Mouse (Mus musculus) adrenal gland (tissue): ENCODE data around the gene Ganab.
"Not testable (repeated sequence)": the region's sequence is repeated elsewhere in the genome, so short reads cannot be mapped to it uniquely, and the experiment has no call there.

Source experiments
- intact Hi-C: fragments of 180-260 bp; cut with DNase I; formaldehyde crosslinking; loops from one replicate; pipeline ENCODE4 v1.15.1; 2025
- long read RNA-seq, 2 experiments: library from polyadenylated mRNA; unstranded; transcript quantifications; one replicate each; pipeline ENCODE4 v2.0.0; 2020; ENCODE audit warnings: borderline replicate concordance in 1 of 2; ENCODE audit not compliant: insufficient replicate concordance in 1 of 2

Ganab gene
- long read RNA-seq, experiment 1, transcript Ganab-202 (24 exons, 3,788 nt), result major isoform, 6 of 21 reads
- long read RNA-seq, experiment 1, partial matches to known transcripts, result 7 of 21 reads
- long read RNA-seq, experiment 1, other reads (novel, unspliced or antisense), result 5 of 21 reads
- long read RNA-seq, experiment 2, transcript Ganab-202 (24 exons, 3,788 nt), result major isoform, 6 of 26 reads
- long read RNA-seq, experiment 2, partial matches to known transcripts, result 18 of 26 reads
- long read RNA-seq, experiment 2, other reads (novel, unspliced or antisense), result 2 of 26 reads

- intact Hi-C loops, result loop anchor here (5.0 kb wide), 1 partner anchor 39 kb away; no protein-coding TSS in a partner anchor
Measured at GRCm38 (mm10) chr19:8897865-8898495, at the start of gene Ganab. Ganab (plus strand) TSS chr19:8898071.

- intact Hi-C loops, result no loop called here
Measured at GRCm38 (mm10) chr19:8848356-8848755, 49.5 kb upstream of the Ganab start.

DNA sequence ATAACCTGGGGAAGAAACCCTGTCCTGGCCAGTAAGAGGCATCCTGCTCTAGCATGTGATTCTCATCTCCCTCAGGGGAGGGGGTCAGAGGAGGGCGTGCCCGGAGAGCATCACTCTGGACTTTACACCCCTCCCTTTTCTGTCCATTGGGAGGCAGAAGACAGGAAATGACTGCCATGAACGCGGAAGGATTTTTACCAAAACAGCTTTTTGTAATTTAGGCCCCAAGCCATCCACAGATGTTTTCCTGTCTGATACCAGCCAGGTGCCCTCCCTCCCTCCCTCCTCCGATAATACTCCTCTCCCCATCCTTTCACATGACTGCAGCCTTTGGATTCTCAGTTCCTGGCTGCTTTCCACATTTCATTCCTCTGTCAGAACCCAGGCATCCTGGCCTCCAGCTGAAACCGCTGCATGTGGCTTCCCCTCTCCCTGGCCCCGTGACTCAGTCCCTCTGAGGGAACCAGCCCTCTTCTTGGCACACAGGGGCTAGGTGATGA, 47.4 kb upstream of the Ganab start, which contains the start of gene Lrrn4cl:
Lrrn4cl (plus strand) TSS at position 367 of the 500 bp plus-strand sequence.
- intact Hi-C loops, result no loop called here

- intact Hi-C loops, result no loop called here
Measured at GRCm38 (mm10) chr19:8851639-8852038, 46.2 kb upstream of the Ganab start.

GRCm38 (mm10) chr19:8852236-8852928, 45.5 kb upstream of the Ganab start:
- intact Hi-C loops, result no loop called here

DNA sequence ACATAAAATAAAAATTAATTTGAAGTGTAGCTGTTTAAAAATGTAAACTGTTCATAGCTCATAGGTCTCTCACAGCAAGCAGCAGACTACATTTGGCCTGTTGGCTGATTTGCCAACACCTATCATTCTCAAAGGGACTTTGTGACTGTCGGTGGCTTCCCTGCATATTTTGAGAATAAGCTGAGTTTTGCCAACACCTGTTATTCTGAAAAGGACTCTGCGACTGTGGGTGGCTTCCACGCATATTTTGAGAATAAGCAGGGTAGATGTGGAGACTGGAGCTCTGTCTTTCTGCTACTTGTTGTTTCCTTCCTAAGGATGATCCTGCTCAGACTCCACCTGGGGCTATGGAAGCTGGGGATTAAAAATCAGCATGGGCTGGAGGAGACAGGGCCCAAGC, 44.8 kb upstream of the Ganab start:
- intact Hi-C loops, result no loop called here

GRCm38 (mm10) chr19:8857689-8858088, 40.2 kb upstream of the Ganab start:
- intact Hi-C loops, result loop anchor here (5.0 kb wide), 2 partner anchors 225 to 250 kb away; no protein-coding TSS in a partner anchor

DNA sequence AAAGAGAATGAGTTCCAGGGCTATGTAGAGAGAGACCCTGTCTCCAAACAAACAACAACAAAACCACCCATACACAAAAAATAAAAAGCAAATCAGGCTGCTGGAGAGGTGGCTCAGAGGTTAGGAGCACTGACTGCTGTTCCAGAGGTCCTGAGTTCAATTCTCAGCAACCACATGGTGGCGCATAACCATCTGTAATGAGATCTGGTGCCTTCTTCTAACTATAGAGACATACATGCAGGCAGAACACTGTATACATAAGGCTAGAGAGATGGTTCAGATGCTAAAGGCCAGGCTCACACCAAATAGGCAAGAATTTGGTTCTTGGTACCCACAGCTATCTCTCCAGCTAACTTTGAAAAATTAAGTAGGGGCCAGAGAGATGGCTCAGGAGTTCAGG, 38.9 kb upstream of the Ganab start:
- intact Hi-C loops, result loop anchor here (5.0 kb wide), 2 partner anchors 223 to 248 kb away; no protein-coding TSS in a partner anchor

- intact Hi-C loops, result loop anchor here (5.0 kb wide), 1 partner anchor 43 kb away; no protein-coding TSS in a partner anchor
Measured at GRCm38 (mm10) chr19:8864265-8864664, 33.6 kb upstream of the Ganab start.

DNA sequence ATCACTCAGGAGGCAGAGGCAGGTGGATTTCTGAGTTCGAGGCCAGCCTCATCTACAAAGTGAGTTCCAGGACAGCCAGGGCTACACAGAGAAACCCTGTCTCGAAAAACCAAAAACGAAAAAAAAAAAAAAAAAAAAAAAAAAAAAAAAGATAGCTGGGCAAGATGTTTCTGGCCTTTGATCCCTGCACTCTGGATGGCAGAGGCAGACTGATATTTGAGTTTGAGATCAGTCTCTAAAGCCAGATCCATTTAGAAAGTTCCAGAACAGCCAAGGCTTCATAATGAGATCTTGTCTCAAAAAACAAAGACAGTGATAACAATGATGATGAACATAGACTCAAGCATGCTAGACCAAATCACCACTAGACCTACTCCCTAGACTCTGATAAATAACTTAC, 27.5 kb upstream of the Ganab start:
- intact Hi-C loops, result not testable (repeated sequence)

DNA sequence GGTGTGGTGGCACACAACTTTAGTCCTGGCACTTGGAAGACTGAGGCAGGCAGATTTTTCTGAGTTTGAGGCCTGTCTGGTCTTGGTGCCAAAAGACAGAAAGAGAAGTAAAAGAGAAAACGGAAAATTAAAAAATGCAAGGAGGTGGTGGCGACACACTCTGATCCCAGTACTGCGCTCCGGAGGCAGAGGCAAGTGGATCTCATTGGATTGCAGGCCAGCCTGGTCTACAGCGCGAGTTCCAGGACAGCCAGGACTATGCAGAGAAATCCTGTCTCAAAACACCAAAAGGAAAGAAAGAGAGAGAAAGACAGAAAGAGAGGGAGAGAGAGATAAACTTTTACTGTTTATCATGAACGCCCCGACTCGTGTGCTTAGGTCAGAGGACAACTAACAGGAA, 27.0 kb upstream of the Ganab start:
- intact Hi-C loops, result no loop called here

DNA sequence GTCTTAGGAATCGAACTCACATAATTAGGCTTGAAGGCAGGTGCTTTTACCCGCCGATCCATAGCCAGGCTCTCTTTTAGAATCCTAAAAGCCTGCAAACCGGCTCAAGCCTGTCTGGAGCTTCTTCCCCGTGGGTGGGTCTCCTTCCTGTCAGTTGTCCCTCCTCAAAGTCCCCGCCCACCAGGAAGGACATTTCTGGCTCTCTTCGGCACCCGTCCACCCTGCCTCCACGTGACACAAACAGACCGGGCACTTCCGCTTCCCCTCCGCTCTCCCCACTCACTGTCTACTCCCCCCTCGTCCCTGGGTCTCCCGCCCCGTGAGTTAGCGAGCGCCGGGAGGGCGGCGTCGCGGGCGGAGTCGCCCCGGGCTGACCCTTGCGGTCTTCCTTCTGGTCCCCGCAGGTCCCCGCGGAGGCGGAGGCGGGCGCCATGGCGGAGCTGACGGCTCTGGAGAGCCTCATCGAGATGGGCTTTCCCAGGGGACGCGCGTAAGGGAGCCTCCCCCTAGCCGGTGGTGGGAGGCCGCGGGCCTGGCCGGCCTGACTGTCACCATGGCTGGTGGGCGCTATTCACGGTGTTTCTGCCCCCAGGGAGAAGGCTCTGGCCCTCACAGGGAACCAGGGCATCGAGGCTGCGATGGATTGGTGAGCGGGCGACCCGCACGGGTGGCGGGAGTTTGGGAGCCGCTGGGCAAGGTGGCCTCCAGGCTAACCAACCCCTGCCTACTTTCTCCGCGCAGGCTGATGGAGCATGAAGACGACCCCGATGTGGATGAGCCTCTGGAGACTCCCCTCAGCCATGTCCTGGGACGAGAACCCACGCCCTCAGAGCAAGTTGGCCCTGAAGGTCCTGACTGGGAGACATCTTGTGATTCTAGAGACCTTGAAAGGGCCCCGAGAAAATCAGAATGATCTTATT, 26.3 kb upstream of the Ganab start, which contains the start of gene Ubxn1:
Ubxn1 (plus strand) TSS at position 230 of the 920 bp plus-strand sequence.
- intact Hi-C loops, result no loop called here

GRCm38 (mm10) chr19:8872266-8872840, 25.5 kb upstream of the Ganab start:
- intact Hi-C loops, result no loop called here

DNA sequence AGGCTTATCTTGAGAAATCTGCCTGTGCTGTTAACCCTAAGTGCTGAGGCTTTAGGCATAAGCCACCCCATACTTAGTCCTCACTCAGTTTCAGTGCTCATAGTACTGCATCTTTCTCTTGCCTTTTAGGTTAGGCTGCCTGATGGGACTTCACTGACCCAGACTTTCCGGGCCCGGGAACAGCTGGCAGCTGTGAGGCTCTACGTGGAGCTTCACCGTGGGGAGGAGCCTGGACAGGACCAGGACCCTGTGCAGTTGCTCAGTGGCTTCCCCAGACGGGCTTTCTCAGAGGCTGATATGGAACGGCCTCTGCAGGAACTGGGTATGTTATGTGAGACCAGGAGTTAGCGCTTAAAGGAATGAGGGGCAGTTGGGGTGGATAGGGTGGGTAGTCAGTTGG, 22.8 kb upstream of the Ganab start:
- intact Hi-C loops, result no loop called here

DNA sequence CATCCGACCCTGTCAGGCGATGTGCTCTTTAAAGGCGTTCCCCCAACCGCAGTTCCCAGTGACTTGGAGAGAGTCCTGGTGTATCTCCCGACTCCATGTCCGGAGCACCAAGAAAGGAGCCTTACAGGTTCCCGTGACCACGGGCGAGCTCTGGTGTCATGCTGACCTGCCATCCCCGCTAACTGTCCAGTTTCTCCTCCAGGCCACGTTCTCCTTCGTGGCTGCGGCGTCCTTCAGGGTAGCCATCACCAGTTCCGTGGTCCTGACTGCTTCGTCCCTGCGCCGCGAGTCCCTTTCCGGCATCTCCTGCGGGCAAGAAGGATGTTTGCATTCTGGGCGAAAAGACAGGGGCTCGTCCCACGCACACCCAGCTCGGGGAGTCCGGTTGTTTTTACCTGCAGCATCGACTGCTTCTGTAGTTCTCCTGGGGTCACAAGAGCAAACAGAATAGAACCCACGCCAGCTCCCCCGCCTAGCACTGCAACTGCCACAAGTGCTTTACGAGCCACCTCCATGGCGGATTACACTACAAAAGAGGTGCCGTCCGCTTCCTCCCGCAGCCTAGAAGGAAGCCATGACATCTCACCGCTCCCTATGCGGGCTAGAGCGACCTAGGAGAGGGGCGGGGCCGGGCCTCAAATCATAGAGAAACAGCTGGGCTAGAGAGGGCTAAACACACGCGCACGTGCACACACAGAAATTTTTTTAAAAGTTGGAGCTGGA, 17.4 kb upstream of the Ganab start, which contains the start of gene Uqcc3:
Uqcc3 (minus strand) TSS at position 613 of the 723 bp plus-strand sequence.
- intact Hi-C loops, result no loop called here

GRCm38 (mm10) chr19:8881034-8881392, 16.9 kb upstream of the Ganab start:
- intact Hi-C loops, result no loop called here

- intact Hi-C loops, result no loop called here
Measured at GRCm38 (mm10) chr19:8883616-8884015, 14.3 kb upstream of the Ganab start, which contains the start of the genes Lbhd1 and Gm49403. Lbhd1 (plus strand) TSS chr19:8883732. Gm49403 (plus strand) TSS chr19:8883930.

DNA sequence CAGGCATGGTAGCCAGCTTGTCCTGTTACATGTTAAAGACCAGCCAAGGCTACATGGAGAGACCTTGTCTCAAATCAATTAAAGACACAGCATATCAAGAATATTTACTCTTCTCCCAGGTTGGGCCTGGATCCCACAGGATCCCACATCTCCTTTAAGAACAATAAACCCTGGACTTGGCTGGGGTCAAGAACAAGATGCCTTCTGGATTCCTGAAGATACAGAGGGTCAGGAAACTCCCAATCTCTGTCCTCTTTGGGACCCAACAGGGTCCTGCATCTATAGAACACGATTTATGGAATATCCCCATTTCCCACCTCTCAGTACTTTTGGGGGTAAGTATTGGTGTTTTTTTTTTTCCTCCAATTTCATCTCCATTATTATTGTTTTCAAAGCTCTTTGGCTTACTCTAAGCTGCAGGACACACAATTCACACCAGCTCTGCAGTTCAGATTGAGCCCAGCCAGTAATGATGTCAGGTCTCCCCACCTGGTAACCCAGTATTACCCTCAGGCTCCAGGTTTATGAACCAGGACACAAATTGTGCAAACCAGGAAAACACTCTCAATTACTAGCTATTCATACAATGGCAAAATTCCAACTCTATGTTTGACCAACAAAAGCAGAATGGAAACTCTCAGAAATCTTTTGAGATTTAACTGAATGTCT, 10.8 kb upstream of the Ganab start:
- intact Hi-C loops, result no loop called here
